Mouse (Mus musculus): ENCODE data around the gene Tbrg1.

DNA sequence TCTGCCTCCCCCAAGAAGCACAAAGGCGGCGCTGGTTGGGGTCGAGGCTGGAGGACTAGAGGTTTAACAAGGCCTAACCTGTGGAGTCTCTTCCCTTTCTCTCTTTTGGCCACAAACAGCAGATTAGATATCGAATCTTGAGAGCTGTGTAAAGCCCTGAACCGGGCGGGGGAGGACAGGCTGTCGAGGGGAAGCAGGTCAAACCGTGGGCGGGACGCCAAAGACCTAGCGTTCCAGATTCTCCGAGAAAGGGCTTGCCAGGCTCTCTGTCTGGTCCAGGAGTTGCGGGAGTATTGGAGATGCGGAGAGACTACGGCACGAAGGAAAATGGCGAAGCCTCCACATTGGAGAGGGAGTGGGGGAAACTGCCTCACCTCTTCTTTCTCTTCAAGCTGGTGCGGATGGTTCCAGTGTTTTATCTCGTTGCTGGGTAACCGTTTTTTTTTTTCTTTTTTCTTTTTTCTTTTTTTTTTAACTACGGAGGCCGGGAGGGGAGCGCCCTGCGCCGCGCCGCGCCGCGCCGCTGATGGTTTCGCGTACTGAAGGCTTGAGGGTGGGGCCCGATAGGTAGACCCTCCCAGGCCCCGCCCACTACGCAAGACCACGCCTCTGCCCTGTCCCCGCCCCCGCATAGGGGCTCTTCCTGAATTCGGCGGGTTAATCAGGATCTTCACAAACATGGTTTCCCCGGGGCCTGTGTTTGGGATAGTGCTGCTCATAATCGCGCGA, 43.8 kb downstream of the Tbrg1 start, which contains the start of gene Spa17:
- TF ChIP-seq GATA1 (IDR thresholded peaks at IDR 0.05; ENCODE audit: low read length), result no peak
- no peak for TF ChIP-seq TAL1 (IDR thresholded peaks at IDR 0.05; ENCODE audit: low read length)
